Mouse (Mus musculus) spleen, postnatal 4 days (tissue): ENCODE results near the gene Prkar2a.

Experiments
- DNase-seq, 2 experiments: peaks; one replicate each; pipeline ENCODE4 v3.0.0; 2022; ENCODE audit warnings: low spot score in 2 of 2

Prkar2a gene

DNA sequence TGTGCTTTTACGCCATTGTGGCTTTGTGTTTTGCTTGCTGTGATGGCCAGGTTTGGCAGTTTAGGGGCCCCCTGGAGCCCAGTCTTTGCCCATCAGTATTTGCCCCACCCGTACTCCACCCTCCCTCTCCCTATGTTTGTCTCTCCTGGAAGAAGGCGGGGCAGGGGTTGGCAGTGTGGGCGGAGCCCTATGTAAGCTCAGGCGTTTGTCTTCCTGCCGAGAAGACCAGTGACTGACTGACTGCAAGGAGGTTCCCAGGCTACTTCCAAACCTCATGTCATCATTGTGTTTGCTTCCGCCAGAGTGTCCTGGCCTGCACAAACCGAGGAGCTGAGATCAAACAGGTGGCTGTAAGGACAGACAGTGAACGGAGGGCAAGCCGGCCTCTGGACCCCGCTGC, 106.6 kb downstream of the Prkar2a start:
- DNase-seq, result peak; percentile 73 to 80

DNA sequence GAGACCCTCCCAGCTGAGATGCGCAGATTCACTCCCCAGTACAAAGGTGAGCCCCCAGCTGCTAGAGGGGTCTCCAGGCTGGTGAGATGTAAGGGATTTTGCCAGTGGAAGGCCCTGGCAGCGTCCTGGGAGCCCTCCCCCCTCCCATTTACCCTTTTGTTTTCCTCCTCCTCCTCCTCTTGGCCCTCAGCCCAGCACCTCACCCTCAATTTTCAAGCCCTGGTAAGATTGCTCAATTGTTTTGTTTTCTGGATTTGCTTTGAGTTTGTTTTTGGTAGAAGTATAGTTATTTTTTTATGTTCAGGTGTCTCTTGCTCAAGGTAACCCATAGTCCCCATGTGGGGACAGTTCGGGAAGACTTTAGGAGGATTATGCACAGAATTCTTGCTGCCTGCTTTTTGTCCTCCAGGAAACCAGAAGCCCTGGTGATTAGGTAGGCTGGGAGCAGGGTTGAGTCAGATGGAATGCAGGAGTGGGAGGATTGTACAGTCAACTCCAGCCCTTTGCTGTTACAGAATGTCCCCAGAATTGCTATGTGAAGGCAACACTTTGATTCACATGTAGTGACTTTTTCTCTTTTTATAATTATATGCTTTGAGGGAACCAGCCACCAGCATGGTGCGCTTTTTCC, 107.4 kb downstream of the Prkar2a start:
- no peak for DNase-seq

DNA sequence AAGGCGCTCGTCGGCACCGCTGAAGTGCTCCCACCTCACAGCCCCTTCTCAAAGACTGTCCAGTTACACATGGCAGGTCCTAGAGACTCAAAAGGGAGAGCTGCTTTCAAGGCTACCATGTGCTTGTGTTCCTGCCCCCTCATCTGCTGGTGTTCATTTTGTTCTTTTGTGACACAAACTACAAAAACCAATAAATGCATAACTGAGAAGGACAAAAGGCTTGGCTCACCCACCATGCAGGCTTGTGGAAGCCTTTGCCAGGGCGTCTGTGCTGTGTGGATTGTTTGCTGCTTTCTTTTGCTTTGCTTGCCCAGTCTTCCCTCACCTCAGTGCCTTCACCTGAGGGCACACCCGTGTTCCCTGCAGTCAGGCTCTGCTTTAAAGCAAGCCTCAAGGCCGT, 108.4 kb downstream of the Prkar2a start:
- DNase-seq, result no peak

DNA sequence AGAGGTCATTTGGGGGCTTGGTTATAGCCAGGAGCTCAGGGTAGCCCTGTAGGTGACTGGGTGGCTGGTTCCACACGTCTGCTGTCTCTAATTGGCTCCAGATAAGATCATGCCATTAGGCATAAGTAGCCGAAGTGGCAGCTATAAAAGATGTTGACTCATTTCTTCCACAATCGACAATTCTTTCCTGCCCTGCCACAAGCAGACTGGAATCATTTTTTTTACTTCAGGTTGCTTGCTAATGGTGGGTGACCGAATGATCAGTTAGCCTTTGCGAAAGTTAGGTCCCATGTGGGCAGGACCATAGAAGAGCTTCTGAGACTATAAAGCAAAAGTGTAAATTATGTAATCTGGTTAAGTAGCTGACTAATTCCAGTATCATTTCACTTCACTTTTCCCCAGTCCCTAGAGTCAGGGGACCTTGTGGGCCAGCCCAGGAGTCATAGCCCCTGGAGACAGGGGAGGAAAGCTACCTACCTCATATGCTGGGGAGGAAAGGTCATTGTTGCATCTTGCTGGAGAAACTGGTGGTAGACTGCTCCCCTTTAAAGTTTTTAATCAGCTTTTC, 109.5 kb downstream of the Prkar2a start:
- DNase-seq, result no peak

DNA sequence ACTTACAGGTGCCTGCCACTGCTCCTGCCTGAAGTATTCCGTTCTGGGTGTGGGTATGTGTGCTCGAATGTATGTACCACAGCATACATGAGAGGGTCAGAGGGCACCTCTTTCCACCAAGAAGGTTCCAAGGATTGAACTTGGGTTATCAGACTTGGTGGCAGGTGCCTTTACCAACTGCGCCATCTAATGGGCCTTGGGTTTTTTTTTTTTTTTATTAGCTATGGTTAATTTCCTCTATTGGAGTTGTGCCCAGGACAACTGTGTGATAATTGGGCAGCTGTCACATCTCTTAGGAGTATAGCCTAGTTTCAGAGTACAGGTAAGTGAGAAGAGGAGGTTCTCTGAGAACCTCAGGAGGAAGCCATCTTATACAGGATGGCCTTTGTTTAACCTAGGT, 110.5 kb downstream of the Prkar2a start:
- DNase-seq, result no peak
